Mouse (Mus musculus): ENCODE measurements around the gene Abhd14a. TPM values are rescaled to one million over a fixed set of nuclear protein-coding genes. Genes with fewer than 3 reads are reported as not detected.
A peak's percentile ranks its signal among the peaks of the same experiment; 100 is the strongest.

The Abhd14a gene
- polyA plus RNA-seq, 1 experiment from 2014 or later: 16.2 TPM

DNA sequence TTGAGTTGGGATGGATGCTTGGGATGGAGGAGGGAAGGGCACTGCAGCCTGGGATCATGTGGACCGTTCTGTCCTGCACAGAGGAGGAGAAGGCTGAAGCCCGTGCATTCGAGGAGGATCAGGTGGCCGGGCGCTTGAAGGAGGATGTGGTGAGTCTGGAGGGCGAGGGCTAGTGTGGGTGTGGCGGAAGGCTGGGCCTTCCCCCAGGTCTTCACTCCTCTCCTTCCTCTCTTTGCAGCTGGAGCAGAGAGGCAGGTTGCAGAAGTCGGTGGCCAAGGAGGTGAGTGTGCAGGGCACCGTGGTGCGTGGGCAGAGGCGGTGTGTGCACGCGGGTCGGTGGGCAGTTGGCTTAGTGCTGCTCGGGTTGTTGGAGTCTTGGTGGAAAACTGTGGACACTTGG is 33.6 kb upstream of the Abhd14a start:
- no peak overlapping the region for H3K27ac ChIP-seq (ENCODE audit: low read depth)
- H3K9me3 ChIP-seq (ENCODE audit: low read length): no peaks in the 10 kb centered on the region
- no peak overlapping the region for H3K9ac ChIP-seq (replicated peaks)
- H3K4me2 ChIP-seq (ENCODE audit: low read depth, low read length): no peak overlapping the region
- DNase-seq (no peak), ATAC-seq (no peak)
- H3K36me3 ChIP-seq (replicated peaks; ENCODE audit: insufficient read depth, low read length): peaks cover 42% of the 10 kb centered on the region
- WGBS (ENCODE audit: insufficient replicate concordance): 69% methylated on average over 15 of the region's 15 CpGs
- no peaks in the 10 kb centered on the region for H3K27me3 ChIP-seq (ENCODE audit: insufficient read depth, low read length)
- peaks cover 16% of the 10 kb centered on the region for H3K4me1 ChIP-seq (ENCODE audit: insufficient read depth)
- TF ChIP-seq EP300 (IDR thresholded peaks at IDR 0.05; ENCODE audit: low read depth): no peak
- TF ChIP-seq CTCF (IDR thresholded peaks at IDR 0.05; ENCODE audit: low read depth): no peak
- no peak overlapping the region for H3K4me3 ChIP-seq (ENCODE audit: low read depth, low read length)

DNA sequence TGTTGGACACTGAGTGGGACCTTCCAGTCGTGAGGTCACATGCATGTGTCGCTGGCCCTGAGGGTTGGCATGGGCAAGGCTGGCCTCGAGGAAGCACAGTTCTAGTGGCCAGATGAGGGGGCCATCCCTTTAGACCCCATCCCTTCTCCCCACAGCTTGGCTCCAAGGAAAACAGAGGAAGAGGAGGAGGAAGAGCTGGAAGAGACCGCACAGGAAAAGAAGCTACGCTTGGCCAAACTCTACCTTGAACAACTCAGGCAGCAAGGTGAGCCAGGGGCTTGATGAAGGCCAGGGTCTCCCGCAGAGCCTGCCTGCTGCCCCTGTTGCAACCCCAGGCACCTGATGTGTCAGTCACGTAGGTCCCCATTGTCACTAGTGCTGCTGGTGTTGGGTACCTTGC is 33.1 kb upstream of the Abhd14a start:
- Histone ChIP-seq H3K4me2 (ENCODE audit: low read depth, low read length) (no peak overlapping the region), H3K36me3 (replicated peaks; ENCODE audit: insufficient read depth, low read length) (peaks cover 40% of the 10 kb centered on the region), H3K4me1 (ENCODE audit: insufficient read depth) (peaks cover 20% of the 10 kb centered on the region), H3K27me3 (ENCODE audit: insufficient read depth, low read length) (no peaks in the 10 kb centered on the region), H3K9me3 (ENCODE audit: low read length) (no peaks in the 10 kb centered on the region), H3K27ac (ENCODE audit: low read depth) (no peak overlapping the region), H3K4me3 (ENCODE audit: low read depth, low read length) (no peak overlapping the region), H3K9ac (replicated peaks) (no peak overlapping the region)
- no peak for TF ChIP-seq EP300 (IDR thresholded peaks at IDR 0.05; ENCODE audit: low read depth)
- TF ChIP-seq CTCF (IDR thresholded peaks at IDR 0.05; ENCODE audit: low read depth): no peak
- DNase-seq: no peak
- WGBS (ENCODE audit: insufficient replicate concordance): 84% methylated on average over 7 of the region's 7 CpGs
- no peak for ATAC-seq

DNA sequence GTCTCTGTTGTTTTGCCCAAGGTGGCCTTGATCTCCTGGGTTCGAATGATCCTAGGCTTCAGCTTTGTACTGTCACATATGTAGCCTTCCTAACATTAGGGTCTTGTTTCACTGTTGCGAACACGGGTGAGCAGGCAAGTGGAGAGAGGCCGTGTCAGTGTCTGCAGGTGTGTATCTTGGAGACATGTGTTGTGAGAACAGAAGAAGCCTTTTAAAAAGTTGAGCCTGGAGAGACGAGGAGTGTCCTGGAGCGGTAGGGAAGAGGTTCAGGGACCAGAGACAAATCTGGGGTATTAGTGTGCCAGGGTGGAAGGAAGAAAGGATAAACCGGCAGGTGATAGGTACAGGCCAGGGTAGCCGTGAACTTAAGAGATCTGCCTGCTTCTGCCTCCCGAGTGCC is 30.6 kb upstream of the Abhd14a start:
- WGBS (ENCODE audit: insufficient replicate concordance): 71% methylated on average over 9 of the region's 9 CpGs
- H3K9ac ChIP-seq (replicated peaks): peak overlapping the region; percentile 68
- no peak for ATAC-seq

DNA sequence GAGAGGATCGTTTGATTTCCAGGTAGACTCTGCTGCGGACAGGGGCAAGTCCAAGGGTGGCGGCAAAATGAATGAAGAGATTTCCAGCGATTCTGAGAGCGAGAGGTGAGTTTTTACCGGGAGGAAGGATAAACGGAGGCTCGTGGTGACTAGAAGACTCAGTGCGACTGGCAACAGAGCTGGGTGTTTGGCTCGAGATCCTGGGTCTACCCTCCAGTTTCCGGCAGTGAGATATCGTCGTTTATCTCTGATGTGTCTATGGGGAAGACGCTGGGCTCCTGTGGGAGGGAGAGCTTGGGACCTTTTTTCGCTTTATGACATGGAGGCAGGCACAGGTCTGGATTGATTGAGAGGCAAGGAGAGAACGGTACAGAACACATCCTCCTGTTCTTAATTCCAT is 30.2 kb upstream of the Abhd14a start:
- ATAC-seq (no peak), DNase-seq (no peak)
- H3K27ac ChIP-seq (ENCODE audit: low read depth): peak overlapping the region; percentile 65
- peak overlapping the region; percentile 61 for H3K4me3 ChIP-seq (ENCODE audit: low read depth, low read length)
- WGBS (ENCODE audit: insufficient replicate concordance): 2% methylated on average over 16 of the region's 16 CpGs
- H3K9me3 ChIP-seq (ENCODE audit: low read length): no peaks in the 10 kb centered on the region
- H3K9ac ChIP-seq (replicated peaks): peak overlapping the region; percentile 68
- H3K4me1 ChIP-seq (ENCODE audit: insufficient read depth): peaks cover 20% of the 10 kb centered on the region
- H3K36me3 ChIP-seq (replicated peaks; ENCODE audit: insufficient read depth, low read length): peaks cover 16% of the 10 kb centered on the region
- no peaks in the 10 kb centered on the region for H3K27me3 ChIP-seq (ENCODE audit: insufficient read depth, low read length)
- H3K4me2 ChIP-seq (ENCODE audit: low read depth, low read length): peak overlapping the region; percentile 98
- TF ChIP-seq EP300 (IDR thresholded peaks at IDR 0.05; ENCODE audit: low read depth) (no peak), CTCF (IDR thresholded peaks at IDR 0.05; ENCODE audit: low read depth) (no peak)

More for the DNA sequence above, 30.6 kb upstream of the Abhd14a start:
- Histone ChIP-seq H3K36me3 (replicated peaks; ENCODE audit: insufficient read depth, low read length) (peaks cover 20% of the 10 kb centered on the region), H3K27ac (ENCODE audit: low read depth) (no peak overlapping the region), H3K4me1 (ENCODE audit: insufficient read depth) (peaks cover 20% of the 10 kb centered on the region), H3K4me3 (ENCODE audit: low read depth, low read length) (peak overlapping the region; percentile 61), H3K4me2 (ENCODE audit: low read depth, low read length) (peak overlapping the region; percentile 98), H3K9me3 (ENCODE audit: low read length) (no peaks in the 10 kb centered on the region), H3K27me3 (ENCODE audit: insufficient read depth, low read length) (no peaks in the 10 kb centered on the region)
- DNase-seq: no peak
- TF ChIP-seq CTCF (IDR thresholded peaks at IDR 0.05; ENCODE audit: low read depth) (no peak), EP300 (IDR thresholded peaks at IDR 0.05; ENCODE audit: low read depth) (no peak)

DNA sequence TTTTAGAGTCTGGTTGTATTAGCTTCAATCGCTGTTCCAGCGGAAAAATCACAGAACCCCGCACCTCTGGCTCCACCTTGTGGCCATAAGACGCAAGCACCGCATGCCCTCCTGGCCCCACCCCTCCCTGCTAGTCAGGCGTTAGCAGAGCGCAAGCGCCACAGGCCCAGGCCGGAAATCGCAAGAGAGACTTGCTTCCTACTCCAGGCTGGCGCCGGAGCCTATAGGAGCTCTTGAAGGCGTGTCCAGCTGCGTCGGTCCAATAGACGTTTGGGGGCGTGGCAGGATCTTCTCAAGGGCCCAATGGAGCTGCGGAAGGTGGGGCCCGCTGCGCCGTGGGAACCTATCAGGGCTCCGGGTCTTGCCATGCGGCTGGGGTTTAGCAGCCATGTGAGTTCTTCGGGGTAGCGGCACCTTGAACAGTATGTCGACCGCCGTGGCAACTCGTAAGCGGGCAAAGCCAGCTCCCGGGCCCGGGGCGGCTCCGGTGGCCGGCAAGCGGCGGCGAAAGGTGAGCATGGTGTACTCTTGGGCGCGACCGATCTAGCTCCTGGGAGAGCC is 29.5 kb upstream of the Abhd14a start, which contains the start of gene Parp3:
TSS of gene Parp3 (minus strand) at position 26 of the 561 bp plus-strand sequence.
- H3K36me3 ChIP-seq (replicated peaks; ENCODE audit: insufficient read depth, low read length): peaks cover 15% of the 10 kb centered on the region; the same call in 1 of the 2 replicates
- DNase-seq (peak; percentile 98), ATAC-seq (peak; percentile 98)
- H3K9ac ChIP-seq (replicated peaks): peak within 1 kb of the TSS; percentile 68
- TF ChIP-seq EP300 (IDR thresholded peaks at IDR 0.05; ENCODE audit: low read depth): no peak
- TF ChIP-seq CTCF (IDR thresholded peaks at IDR 0.05; ENCODE audit: low read depth): peak; percentile 98
- peak within 1 kb of the TSS; percentile 98 for H3K4me2 ChIP-seq (ENCODE audit: low read depth, low read length)
- peak within 1 kb of the TSS; percentile 65 for H3K27ac ChIP-seq (ENCODE audit: low read depth)
- H3K27me3 ChIP-seq (ENCODE audit: insufficient read depth, low read length): no peaks in the 10 kb centered on the region
- H3K4me3 ChIP-seq (ENCODE audit: low read depth, low read length): peak within 1 kb of the TSS; percentile 61
- H3K9me3 ChIP-seq (ENCODE audit: low read length): no peaks in the 10 kb centered on the region
- peaks cover 20% of the 10 kb centered on the region for H3K4me1 ChIP-seq (ENCODE audit: insufficient read depth)
- WGBS (ENCODE audit: insufficient replicate concordance): under 1% methylated on average over 41 of the region's 41 CpGs

DNA sequence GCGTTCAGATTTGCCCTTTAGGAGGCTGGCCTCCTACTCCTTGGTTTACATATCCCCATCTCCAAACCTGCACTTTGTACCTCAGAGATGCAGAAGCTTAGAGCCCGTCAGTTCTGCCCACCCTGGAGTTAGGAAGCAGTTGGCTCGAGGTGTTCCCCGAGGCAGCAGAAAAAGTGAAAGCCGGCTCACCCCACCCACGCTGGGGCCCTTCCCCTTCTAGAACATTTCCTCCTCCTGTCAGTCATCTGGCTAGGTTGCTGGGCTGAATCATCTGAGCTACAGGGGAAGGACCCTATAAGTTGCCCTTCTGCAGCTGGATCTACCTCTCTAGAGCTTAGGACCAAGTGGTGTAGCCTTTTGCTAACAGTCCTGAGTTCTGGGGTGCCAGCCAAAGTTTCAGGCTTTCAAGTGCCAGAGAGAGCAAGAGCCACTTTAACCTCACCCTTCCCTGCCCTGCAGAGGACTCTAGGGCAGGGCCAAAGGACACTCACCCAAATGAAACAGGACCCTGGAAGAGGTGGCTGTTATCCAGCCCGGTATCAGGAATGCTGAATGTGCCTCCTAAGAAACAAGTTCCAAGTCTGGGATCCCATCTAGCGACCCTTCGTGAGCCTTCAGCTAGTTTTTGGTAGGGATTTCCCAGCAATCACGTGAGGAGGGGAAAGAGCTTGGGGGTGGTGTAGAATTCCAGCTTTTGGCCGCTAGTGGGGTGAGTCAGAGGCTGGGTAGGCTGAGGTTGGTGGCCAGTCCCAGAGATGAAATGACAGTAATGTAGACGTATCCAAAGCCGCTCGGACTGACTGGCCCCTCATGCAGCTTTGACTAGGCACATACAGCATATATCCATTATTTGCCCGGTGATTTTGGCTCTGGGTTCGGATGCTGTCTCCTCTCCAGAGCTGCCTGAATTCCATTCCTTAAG is 28.8 kb upstream of the Abhd14a start:
- no peak for TF ChIP-seq EP300 (IDR thresholded peaks at IDR 0.05; ENCODE audit: low read depth)
- TF ChIP-seq CTCF (IDR thresholded peaks at IDR 0.05; ENCODE audit: low read depth): no peak
- Histone ChIP-seq H3K4me3 (ENCODE audit: low read depth, low read length) (peak overlapping the region; percentile 25), H3K4me1 (ENCODE audit: insufficient read depth) (peaks cover 20% of the 10 kb centered on the region), H3K27ac (ENCODE audit: low read depth) (peak overlapping the region; percentile 64), H3K9ac (replicated peaks) (peak overlapping the region; percentile 39), H3K36me3 (replicated peaks; ENCODE audit: insufficient read depth, low read length) (peaks cover 9% of the 10 kb centered on the region; the same call in 1 of the 2 replicates), H3K4me2 (ENCODE audit: low read depth, low read length) (peak overlapping the region; percentile 98), H3K9me3 (ENCODE audit: low read length) (no peaks in the 10 kb centered on the region), H3K27me3 (ENCODE audit: insufficient read depth, low read length) (no peaks in the 10 kb centered on the region)
- WGBS (ENCODE audit: insufficient replicate concordance): 13% methylated on average over 16 of the region's 16 CpGs
- DNase-seq: peak; percentile 48
- ATAC-seq: peak; percentile 29; the same call in 1 of the 2 replicates

Data from liver, postnatal 0 days (tissue).